Mouse (Mus musculus) heart, embryonic 12.5 days (tissue): Measurements from ENCODE around the gene Nudt16. TPM values are rescaled to one million over a fixed set of nuclear protein-coding genes. Genes with fewer than 3 reads are reported as not detected.
"Not testable (repeated sequence)": the region's sequence is repeated elsewhere in the genome, so short reads cannot be mapped to it uniquely, and the experiment has no call there.

Experiments used
- ATAC-seq: fragments of 200-750 bp; cut with Nextera tagmentation; 2 replicates; pipeline ENCODE4 v1.8.0; 2017; ENCODE audit warnings: moderate TSS enrichment, moderate library complexity; ENCODE audit not compliant: insufficient number of reproducible peaks, low FRiP score
- H3K27ac ChIP-seq: fragments of 300-500 bp; sonication (generic); 2 replicates; pipeline ENCODE4 v1.5.1; 2016; ENCODE audit warnings: mild to moderate bottlenecking, moderate library complexity; ENCODE audit not compliant: poor library complexity, severe bottlenecking
- H3K27me3 ChIP-seq: fragments of 300-500 bp; sonication (generic); replicated peaks from 2 replicates; pipeline ENCODE4 v1.6.1; 2016; ENCODE audit warnings: mild to moderate bottlenecking, moderate library complexity
- H3K36me3 ChIP-seq: fragments of 300-500 bp; sonication (generic); 2 replicates; pipeline ENCODE4 v1.6.1; 2016; ENCODE audit warnings: mild to moderate bottlenecking, moderate library complexity
- H3K4me1 ChIP-seq: fragments of 300-500 bp; sonication (generic); replicated peaks from 2 replicates; pipeline ENCODE4 v1.6.1; 2016; ENCODE audit warnings: mild to moderate bottlenecking
- H3K4me2 ChIP-seq: fragments of 300-500 bp; sonication (generic); 2 replicates; pipeline ENCODE4 v1.6.1; 2016; ENCODE audit warnings: mild to moderate bottlenecking, moderate library complexity
- H3K4me3 ChIP-seq: fragments of 300-500 bp; sonication (generic); 2 replicates; pipeline ENCODE4 v1.5.1; 2016; ENCODE audit warnings: mild to moderate bottlenecking
- H3K9ac ChIP-seq: fragments of 300-500 bp; sonication (generic); 2 replicates; pipeline ENCODE4 v1.6.1; 2016; ENCODE audit warnings: mild to moderate bottlenecking, moderate library complexity
- H3K9me3 ChIP-seq: fragments of 300-500 bp; sonication (generic); replicated peaks from 2 replicates; pipeline ENCODE4 v1.6.1; 2016; ENCODE audit warnings: mild to moderate bottlenecking, moderate library complexity
- WGBS: fragments of 180-500 bp; shearing (Covaris S2); methylation state at CpG from one replicate; pipeline ENCODE4 v1.1.7; 2016; 5-methylcytosine and 5-hydroxymethylcytosine counted together
- polyA plus RNA-seq: library from polyadenylated mRNA; unstranded; fragments of >200 nt; fragmentation: Nextera tagmentation; extraction: Ambion mirVana; gene quantifications from 2 replicates; pipeline ENCODE4 v1.2.1, GENCODE M21; 2016

The Nudt16 gene
- 7.9 and 8.6 TPM in 2 replicates for polyA plus RNA-seq

GRCm38 (mm10) chr9:105131253-105132001 lies at the start of gene Nudt16:
Nudt16 (minus strand) TSS chr9:105131824.
- H3K4me3 ChIP-seq: peak within 1 kb of the TSS; percentile 98
- peak; percentile 99 for ATAC-seq
- peak within 1 kb of the TSS; percentile 64 for H3K27ac ChIP-seq
- no peaks in the 10 kb centered on the region for H3K27me3 ChIP-seq
- H3K9ac ChIP-seq: peak within 1 kb of the TSS; percentile 84
- H3K4me1 ChIP-seq: peaks cover 13% of the 10 kb centered on the region
- H3K36me3 ChIP-seq: no peaks in the 10 kb centered on the region
- peak within 1 kb of the TSS; percentile 99 for H3K4me2 ChIP-seq
- no peaks in the 10 kb centered on the region for H3K9me3 ChIP-seq
- WGBS: under 1% methylated on average over 60 of the region's 60 CpGs

GRCm38 (mm10) chr9:105144992-105145391 lies 13.4 kb upstream of the Nudt16 start, which contains the start of gene 1700080E11Rik:
1700080E11Rik (minus strand) TSS chr9:105145092.
- Histone ChIP-seq H3K36me3 (no peaks in the 10 kb centered on the region), H3K4me2 (no peak within 1 kb of the TSS), H3K4me3 (no peak within 1 kb of the TSS), H3K9ac (no peak within 1 kb of the TSS), H3K27ac (no peak within 1 kb of the TSS), H3K4me1 (no peaks in the 10 kb centered on the region), H3K9me3 (0 out of 2 replicates have a peak, but pooled peaks cover 4% of the 10 kb centered on the region), H3K27me3 (no peaks in the 10 kb centered on the region)
- 72% methylated on average over 6 of the region's 6 CpGs for WGBS
- no peak for ATAC-seq

GRCm38 (mm10) chr9:105139204-105139603 lies 7.6 kb upstream of the Nudt16 start:
- 62% methylated on average over 6 of the region's 6 CpGs for WGBS
- Histone ChIP-seq H3K9ac (no peak overlapping the region), H3K27me3 (no peaks in the 10 kb centered on the region), H3K4me1 (no peaks in the 10 kb centered on the region), H3K4me2 (no peak overlapping the region), H3K36me3 (no peaks in the 10 kb centered on the region), H3K27ac (no peak overlapping the region), H3K4me3 (no peak overlapping the region), H3K9me3 (0 out of 2 replicates have a peak, but pooled peaks cover under 1% of the 10 kb centered on the region)
- no peak for ATAC-seq

GRCm38 (mm10) chr9:105136404-105136803 lies 4.8 kb upstream of the Nudt16 start:
- 19% methylated on average over 1 of the region's 1 CpGs for WGBS
- Histone ChIP-seq H3K27ac (no peak overlapping the region), H3K9me3 (no peaks in the 10 kb centered on the region), H3K36me3 (no peaks in the 10 kb centered on the region), H3K4me3 (no peak overlapping the region), H3K4me1 (peaks cover 3% of the 10 kb centered on the region; the same call in 1 of the 2 replicates), H3K27me3 (no peaks in the 10 kb centered on the region), H3K9ac (no peak overlapping the region), H3K4me2 (no peak overlapping the region)
- no peak for ATAC-seq

GRCm38 (mm10) chr9:105134536-105134935 lies 2.9 kb upstream of the Nudt16 start:
- H3K36me3 ChIP-seq: no peaks in the 10 kb centered on the region
- no peak overlapping the region for H3K27ac ChIP-seq
- H3K4me3 ChIP-seq: no peak overlapping the region
- no peak for ATAC-seq
- H3K27me3 ChIP-seq: no peaks in the 10 kb centered on the region
- H3K4me1 ChIP-seq: peaks cover 13% of the 10 kb centered on the region
- no peak overlapping the region for H3K4me2 ChIP-seq
- no peak overlapping the region for H3K9ac ChIP-seq
- no peaks in the 10 kb centered on the region for H3K9me3 ChIP-seq
- WGBS: 77% methylated on average over 5 of the region's 5 CpGs

GRCm38 (mm10) chr9:105132002-105132367 lies 361 bp upstream of the Nudt16 start:
- ATAC-seq: no peak
- Histone ChIP-seq H3K9ac (peak overlapping the region; percentile 30; the same call in 1 of the 2 replicates), H3K27me3 (no peaks in the 10 kb centered on the region), H3K9me3 (no peaks in the 10 kb centered on the region), H3K27ac (peak overlapping the region; percentile 64; the same call in 1 of the 2 replicates), H3K36me3 (no peaks in the 10 kb centered on the region), H3K4me3 (peak overlapping the region; percentile 98), H3K4me2 (peak overlapping the region; percentile 99), H3K4me1 (peaks cover 13% of the 10 kb centered on the region)
- WGBS: 24% methylated on average over 5 of the region's 5 CpGs

GRCm38 (mm10) chr9:105130331-105130730 lies 1.3 kb downstream of the Nudt16 start:
- H3K27ac ChIP-seq: no peak overlapping the region
- no peak overlapping the region for H3K4me3 ChIP-seq
- H3K27me3 ChIP-seq: no peaks in the 10 kb centered on the region
- no peaks in the 10 kb centered on the region for H3K36me3 ChIP-seq
- 91% methylated on average over 8 of the region's 8 CpGs for WGBS
- H3K4me1 ChIP-seq: peaks cover 13% of the 10 kb centered on the region
- ATAC-seq: no peak
- no peaks in the 10 kb centered on the region for H3K9me3 ChIP-seq
- H3K4me2 ChIP-seq: 0 out of 2 replicates have a peak overlapping the region, but pooled peaks have one; percentile 99
- no peak overlapping the region for H3K9ac ChIP-seq

- not testable (repeated sequence) for H3K27ac ChIP-seq, H3K4me1 ChIP-seq, H3K36me3 ChIP-seq, H3K27me3 ChIP-seq, H3K4me3 ChIP-seq, H3K9ac ChIP-seq, ATAC-seq, H3K4me2 ChIP-seq, H3K9me3 ChIP-seq
- WGBS: 59% methylated on average over 3 of the region's 3 CpGs
Measured at GRCm38 (mm10) chr9:105125206-105125605, 6.4 kb downstream of the Nudt16 start.

- Histone ChIP-seq H3K36me3 (no peaks in the 10 kb centered on the region), H3K27ac (no peak overlapping the region), H3K4me3 (no peak overlapping the region), H3K4me1 (no peaks in the 10 kb centered on the region), H3K9me3 (no peaks in the 10 kb centered on the region), H3K9ac (no peak overlapping the region), H3K27me3 (no peaks in the 10 kb centered on the region), H3K4me2 (no peak overlapping the region)
- WGBS: 85% methylated on average over 5 of the region's 5 CpGs
- ATAC-seq: no peak
Measured at GRCm38 (mm10) chr9:105103893-105104292, 27.7 kb downstream of the Nudt16 start.

GRCm38 (mm10) chr9:105101911-105102310 lies 29.7 kb downstream of the Nudt16 start:
- H3K4me2 ChIP-seq: no peak overlapping the region
- H3K27me3 ChIP-seq: no peaks in the 10 kb centered on the region
- no peaks in the 10 kb centered on the region for H3K9me3 ChIP-seq
- H3K4me1 ChIP-seq: no peaks in the 10 kb centered on the region
- H3K4me3 ChIP-seq: no peak overlapping the region
- WGBS: 60% methylated on average over 1 of the region's 1 CpGs
- no peak for ATAC-seq
- no peak overlapping the region for H3K27ac ChIP-seq
- no peaks in the 10 kb centered on the region for H3K36me3 ChIP-seq
- H3K9ac ChIP-seq: no peak overlapping the region

- ATAC-seq: no peak
- no peak overlapping the region for H3K4me3 ChIP-seq
Measured at GRCm38 (mm10) chr9:105100807-105101570, 30.6 kb downstream of the Nudt16 start.

More at GRCm38 (mm10) chr9:105100807-105101570, 30.6 kb downstream of the Nudt16 start:
- no peak overlapping the region for H3K27ac ChIP-seq
- no peaks in the 10 kb centered on the region for H3K9me3 ChIP-seq
- H3K27me3 ChIP-seq: no peaks in the 10 kb centered on the region
- no peaks in the 10 kb centered on the region for H3K36me3 ChIP-seq
- no peaks in the 10 kb centered on the region for H3K4me1 ChIP-seq
- WGBS: 60% methylated on average over 15 of the region's 15 CpGs
- H3K4me2 ChIP-seq: no peak overlapping the region
- H3K9ac ChIP-seq: no peak overlapping the region
